Mouse (Mus musculus) lung, adult 2 months (tissue): ENCODE results near the gene Fam117b. TPM values are rescaled to one million over a fixed set of nuclear protein-coding genes. Genes with fewer than 3 reads are reported as not detected.

ENCODE experiments used
- DNase-seq: peaks from one replicate; pipeline ENCODE4 v3.0.0; 2022
- H3K4me1 ChIP-seq: fragments of 200-500 bp; 2 replicates; pipeline ENCODE4 v1.6.1; 2011; ENCODE audit warnings: low read length; ENCODE audit not compliant: control insufficient read depth, insufficient read depth
- H3K4me3 ChIP-seq: fragments of 200-500 bp; replicated peaks from 2 replicates; pipeline ENCODE3; 2011; ENCODE audit warnings: low read depth, mild to moderate bottlenecking, control low read depth, low read length; ENCODE audit errors: extremely low read depth
- CTCF ChIP-seq: fragments of 200-500 bp; IDR thresholded peaks from 2 replicates; pipeline ENCODE4 v1.5.1; 2011; ENCODE audit warnings: mild to moderate bottlenecking, low read length, control low read depth; ENCODE audit not compliant: insufficient read depth
- POLR2A ChIP-seq: fragments of 200-500 bp; IDR thresholded peaks from 2 replicates; pipeline ENCODE4 v1.6.1; 2011; ENCODE audit warnings: low read depth, mild to moderate bottlenecking, control low read depth, low read length, borderline replicate concordance; ENCODE audit errors: extremely low read depth
- WGBS: fragments of 180-500 bp; shearing (Covaris S2); methylation state at CpG from one replicate; pipeline ENCODE4 v1.1.7; 2018; 5-methylcytosine and 5-hydroxymethylcytosine counted together
- polyA plus RNA-seq: library from polyadenylated mRNA; depleted of rRNA; stranded (reverse); fragments of >200 nt; gene quantifications from 2 replicates; pipeline ENCODE4 v1.2.3, GENCODE M21; 2012

The Fam117b gene
- polyA plus RNA-seq, 1 experiment, result 18.8 TPM

DNA sequence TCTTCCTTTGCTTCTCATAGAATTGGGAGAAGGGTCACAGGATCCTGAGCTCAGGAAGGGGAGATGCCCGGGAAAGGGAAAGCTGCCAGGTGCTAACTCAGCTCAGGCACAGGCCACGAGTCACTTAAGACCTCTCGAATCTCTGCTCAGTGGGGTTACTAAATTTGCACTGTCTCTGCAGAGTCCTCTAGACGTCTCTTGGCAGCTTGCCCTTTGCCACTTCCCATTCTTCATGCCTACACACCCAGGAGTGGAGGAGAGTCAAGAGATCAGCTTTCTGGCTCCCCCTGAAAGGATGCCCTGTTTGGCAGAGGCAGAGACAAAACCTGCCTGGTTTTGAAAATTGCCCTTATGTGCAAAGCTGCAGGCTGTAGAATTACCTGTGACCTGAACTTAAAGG lies 17.4 kb upstream of the Fam117b start:
- no peaks in the 10 kb centered on the region; the same call in 1 of the 2 replicates for H3K4me1 ChIP-seq
- no peak for TF ChIP-seq POLR2A
- TF ChIP-seq CTCF, result no peak
- H3K4me3 ChIP-seq, result no peak overlapping the region
- peak; percentile 66 for DNase-seq
- WGBS, result 11% methylated on average over 4 of the region's 4 CpGs

DNA sequence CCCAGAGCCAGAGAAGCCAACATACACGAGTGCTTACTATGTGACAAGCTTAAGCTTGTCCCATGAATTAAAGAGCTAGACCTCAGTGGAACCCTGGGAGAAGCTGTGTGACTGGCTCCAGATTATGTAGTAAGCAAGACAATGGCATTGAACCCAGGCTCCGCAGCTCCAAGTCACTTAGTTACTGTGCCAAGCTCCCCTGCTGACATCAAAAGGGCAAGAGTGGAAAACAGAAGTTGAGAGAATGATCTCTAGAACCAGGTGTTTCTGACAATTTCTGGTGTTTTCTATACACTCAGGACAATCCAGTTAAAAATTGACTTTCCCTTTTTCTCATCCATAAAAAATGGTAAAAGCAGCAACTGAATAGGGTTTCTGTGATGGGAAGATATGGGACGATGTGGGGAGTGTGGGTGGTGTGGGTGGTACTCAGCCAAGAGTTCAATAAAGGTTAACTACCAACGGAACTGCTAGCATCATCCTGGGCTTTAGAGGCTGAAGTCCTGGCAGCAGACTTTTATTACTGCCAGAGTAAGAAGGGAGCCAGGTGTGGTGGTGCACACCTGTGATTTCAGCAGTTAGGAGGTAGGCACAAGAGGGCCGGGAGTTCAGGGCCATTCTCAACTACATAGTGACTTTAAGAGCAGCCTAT lies 15.5 kb upstream of the Fam117b start:
- DNase-seq, result no peak
- no peak for TF ChIP-seq POLR2A
- no peak for TF ChIP-seq CTCF

DNA sequence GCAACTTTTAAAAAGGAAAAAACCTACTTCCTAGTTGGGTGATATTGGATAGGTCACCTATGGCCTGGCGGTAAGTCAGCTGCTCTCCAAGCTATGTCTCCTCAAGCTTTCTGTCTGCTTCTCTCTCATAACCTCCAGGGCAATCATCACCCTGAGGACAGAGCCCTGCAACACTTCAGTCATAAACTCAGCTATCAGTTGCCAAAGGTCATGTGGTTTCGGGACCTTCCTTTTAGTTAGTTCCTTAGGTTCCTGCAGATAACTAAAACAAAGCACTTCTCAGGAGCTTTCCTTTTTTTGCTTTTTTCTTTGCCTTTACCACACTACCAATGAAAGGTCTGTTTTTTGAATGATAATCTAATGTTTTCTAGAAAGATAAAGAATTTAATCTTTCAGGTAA lies 13.1 kb upstream of the Fam117b start:
- TF ChIP-seq POLR2A (no peak), CTCF (no peak)
- 75% methylated on average over 2 of the region's 2 CpGs for WGBS
- Histone ChIP-seq H3K4me3 (no peak overlapping the region), H3K4me1 (peaks cover 6% of the 10 kb centered on the region)
- no peak for DNase-seq

More for the DNA sequence above, 15.5 kb upstream of the Fam117b start:
- no peak overlapping the region for H3K4me3 ChIP-seq
- peaks cover 4% of the 10 kb centered on the region for H3K4me1 ChIP-seq
- WGBS, result 67% methylated on average over 5 of the region's 5 CpGs

DNA sequence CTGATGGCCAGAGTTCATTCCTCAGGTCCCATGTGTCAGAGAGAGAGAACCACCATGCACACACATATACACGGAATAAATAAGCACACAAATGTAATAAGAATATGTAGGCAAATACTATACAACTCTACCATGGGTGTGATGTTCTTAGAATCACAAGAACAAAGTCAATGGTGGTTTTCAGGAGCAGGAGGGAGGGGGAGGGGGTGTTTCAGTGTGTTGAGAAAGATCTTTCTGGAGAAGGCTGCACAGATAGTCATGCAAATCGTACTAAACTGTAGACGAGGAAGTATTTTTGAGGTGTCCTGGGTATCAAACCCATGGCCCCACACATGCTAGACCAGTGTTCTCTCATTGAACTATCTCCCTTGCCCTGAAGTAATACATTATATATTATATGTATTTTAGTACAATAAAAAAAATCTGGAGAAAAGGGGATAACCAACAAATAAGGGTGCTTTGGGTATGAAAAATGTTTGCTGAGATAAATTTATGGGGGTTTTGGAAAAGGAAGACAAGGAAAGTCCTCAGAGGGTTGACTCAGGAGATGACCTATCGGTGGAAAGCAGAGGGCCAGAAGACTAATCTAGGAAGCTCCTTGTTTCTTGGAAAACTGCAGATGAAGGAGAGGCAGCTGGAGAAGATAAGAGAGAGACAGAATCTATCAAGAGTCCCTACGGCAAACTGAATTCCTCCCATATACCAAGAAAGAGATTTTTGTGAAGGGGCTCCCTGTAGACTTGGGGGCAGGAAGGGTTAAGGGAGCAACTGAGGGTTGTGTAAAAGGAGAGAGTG lies 11.5 kb upstream of the Fam117b start:
- 88% methylated on average over 5 of the region's 5 CpGs for WGBS
- no peak for TF ChIP-seq POLR2A
- TF ChIP-seq CTCF, result no peak
- no peak for DNase-seq
- H3K4me3 ChIP-seq, result no peak overlapping the region
- H3K4me1 ChIP-seq, result peaks cover 6% of the 10 kb centered on the region

DNA sequence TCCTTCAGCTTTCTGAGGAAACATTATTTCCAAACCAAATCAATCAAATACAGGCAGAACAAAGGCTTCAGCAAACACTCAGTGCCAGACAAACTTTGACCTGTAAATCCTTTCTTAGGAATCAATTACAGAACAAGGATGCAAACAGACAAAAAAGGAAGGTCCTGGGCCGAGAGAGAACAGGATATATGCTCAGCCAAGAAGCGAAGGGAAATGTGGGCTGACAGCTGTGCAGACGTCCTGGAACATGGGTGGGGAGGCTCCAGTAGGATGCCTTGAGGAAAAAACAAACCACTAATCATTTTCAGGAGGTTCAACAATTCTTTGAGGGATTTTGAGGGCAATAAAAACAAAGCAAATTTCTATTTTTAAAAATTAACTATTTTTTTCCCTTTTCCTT lies 10.2 kb upstream of the Fam117b start:
- no peak for TF ChIP-seq POLR2A
- no peak for TF ChIP-seq CTCF
- WGBS, result 18% methylated on average over 3 of the region's 3 CpGs
- no peak for DNase-seq
- Histone ChIP-seq H3K4me1 (peaks cover 11% of the 10 kb centered on the region), H3K4me3 (no peak overlapping the region)

DNA sequence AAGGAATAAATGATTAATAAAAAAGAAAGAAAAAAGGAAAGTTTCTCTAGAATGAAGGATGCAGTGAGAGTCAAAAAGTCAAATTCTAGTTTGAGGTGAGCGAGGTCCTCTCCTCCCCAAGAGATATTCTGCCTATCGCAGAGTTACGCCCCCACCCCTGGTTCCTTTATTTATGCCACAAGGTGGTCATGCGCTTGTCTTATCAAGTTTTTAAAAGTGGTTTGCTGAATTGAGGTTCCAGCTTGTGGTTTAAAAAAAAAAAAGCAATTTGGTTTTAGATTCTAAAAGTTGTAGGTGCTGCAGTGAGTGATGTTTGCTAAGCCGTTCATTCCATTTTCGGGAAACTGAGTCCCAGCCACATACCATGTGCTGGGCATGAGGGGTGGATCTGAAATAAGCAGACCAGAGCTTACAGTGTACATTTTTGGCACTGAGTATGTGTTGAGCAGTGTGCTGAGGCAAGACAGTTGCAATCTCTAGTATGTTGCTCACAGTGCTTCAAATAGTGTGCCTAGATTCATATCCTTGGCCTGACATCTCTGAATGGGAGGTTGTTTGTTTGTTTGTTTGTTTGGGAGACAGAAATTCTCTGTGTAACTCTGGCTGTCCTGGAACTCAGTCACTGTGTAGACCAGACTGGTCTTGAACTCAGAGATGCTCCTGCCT lies 8.0 kb upstream of the Fam117b start:
- WGBS, result 88% methylated on average over 6 of the region's 6 CpGs
- Histone ChIP-seq H3K4me1 (peaks cover 14% of the 10 kb centered on the region), H3K4me3 (no peak overlapping the region)
- TF ChIP-seq POLR2A (no peak), CTCF (no peak)
- no peak for DNase-seq

DNA sequence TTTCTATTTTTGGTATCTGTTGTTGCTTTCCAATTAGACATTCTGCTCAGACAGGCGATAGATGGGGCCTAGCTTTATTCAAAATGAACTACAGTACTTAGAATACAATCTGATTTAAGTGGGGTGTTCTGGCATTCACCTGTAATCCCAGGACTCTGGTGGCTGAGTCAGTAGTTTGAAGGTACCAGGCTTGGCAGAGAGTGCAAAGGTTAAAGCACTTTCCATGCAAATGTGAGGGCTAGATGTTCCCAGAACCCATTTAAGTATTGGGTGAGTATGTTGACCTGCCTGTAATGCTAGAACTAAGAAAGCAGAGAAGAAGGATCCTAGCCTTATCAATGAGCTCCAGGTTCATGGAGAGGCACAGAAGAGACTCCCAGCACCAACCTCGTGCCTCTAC lies 6.9 kb upstream of the Fam117b start:
- no peak for DNase-seq
- WGBS, result 66% methylated on average over 2 of the region's 2 CpGs
- no peak for TF ChIP-seq CTCF
- TF ChIP-seq POLR2A, result no peak
- no peak overlapping the region for H3K4me3 ChIP-seq
- peaks cover 14% of the 10 kb centered on the region for H3K4me1 ChIP-seq

DNA sequence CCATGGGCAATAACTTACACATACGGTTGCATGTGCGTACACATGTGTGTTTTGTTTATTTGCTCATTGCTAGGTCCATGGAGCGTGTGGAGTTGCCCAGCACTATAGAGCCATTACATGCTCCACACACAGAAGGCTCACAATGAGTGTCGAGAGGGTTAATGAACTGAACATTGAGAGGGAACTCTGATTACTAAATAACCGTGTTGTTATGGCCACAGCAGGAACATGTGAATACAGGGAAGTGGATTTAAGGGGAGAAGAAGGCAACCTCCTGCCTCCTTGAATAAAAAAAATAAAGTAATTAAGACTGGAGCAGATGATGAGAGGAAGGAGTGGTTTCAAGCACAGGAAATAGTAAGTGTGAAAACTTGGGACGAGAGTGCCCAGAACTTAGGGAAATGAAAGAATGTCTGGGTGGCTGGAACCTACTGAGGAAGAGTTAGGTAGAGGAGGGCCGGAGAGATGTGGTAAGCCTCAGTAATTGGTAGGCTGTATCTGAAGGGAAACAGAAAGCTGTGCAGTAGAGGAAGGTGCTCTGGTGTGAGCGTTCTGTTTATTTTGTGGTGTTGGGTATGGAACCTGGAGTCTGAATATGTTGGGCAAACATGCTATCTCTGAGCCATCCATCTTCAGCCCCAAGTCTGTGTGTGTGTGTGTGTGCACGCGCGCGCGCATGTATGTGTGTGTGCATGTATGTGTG lies 5.8 kb upstream of the Fam117b start:
- Histone ChIP-seq H3K4me3 (no peak overlapping the region), H3K4me1 (peaks cover 12% of the 10 kb centered on the region)
- WGBS, result 67% methylated on average over 13 of the region's 13 CpGs
- TF ChIP-seq CTCF (no peak), POLR2A (no peak)
- DNase-seq, result no peak

DNA sequence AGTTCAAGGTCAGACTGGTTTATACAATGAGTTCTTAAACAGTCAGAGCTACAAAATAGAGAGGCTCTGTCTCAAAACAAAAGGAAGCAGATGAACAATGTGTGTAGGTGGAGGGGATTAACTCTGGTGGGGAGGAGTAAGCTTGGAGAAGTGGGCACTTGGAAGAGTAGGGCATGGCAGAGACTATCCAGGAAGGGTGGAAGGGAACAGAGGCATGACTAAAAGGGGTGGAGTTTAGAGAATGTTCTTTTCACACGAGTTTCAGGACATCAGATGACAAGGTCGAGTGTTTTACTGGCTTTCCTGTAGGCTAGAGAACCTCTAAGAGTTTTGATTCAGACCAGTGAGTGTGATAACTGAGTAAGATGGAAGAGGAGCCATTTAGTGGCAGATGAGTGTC lies 5.1 kb upstream of the Fam117b start:
- H3K4me1 ChIP-seq, result peaks cover 10% of the 10 kb centered on the region
- H3K4me3 ChIP-seq, result no peak overlapping the region
- no peak for DNase-seq
- 13% methylated on average over 2 of the region's 2 CpGs for WGBS
- no peak for TF ChIP-seq CTCF
- no peak for TF ChIP-seq POLR2A

DNA sequence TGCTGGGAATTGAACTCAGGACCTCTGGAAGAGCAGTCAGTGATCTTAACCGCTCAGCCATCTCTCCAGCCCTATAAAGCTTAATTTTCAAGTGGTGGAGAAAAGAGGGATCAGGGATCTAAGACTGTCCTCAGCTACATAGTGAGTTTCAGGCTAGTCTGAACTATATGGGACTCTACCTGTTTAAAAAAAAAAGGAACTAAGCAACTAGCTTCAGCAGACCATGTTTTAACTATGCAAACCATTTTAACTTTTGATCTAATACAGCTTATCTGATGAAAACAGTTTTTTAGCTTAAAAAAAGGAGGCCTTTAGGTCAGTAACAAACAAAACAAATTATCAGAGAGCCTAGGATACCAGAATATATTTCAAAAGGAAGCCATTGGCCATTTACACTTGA lies 1.9 kb upstream of the Fam117b start:
- TF ChIP-seq CTCF (no peak), POLR2A (no peak)
- 89% methylated on average over 1 of the region's 1 CpGs for WGBS
- Histone ChIP-seq H3K4me3 (no peak overlapping the region), H3K4me1 (peaks cover 22% of the 10 kb centered on the region)
- no peak for DNase-seq
